Mouse (Mus musculus) macrophage (primary cell): ENCODE data around the gene Col6a6. TPM values are rescaled to one million over a fixed set of nuclear protein-coding genes. Genes with fewer than 3 reads are reported as not detected.

Experiments used
- H3K27ac ChIP-seq: fragments of 350-480 bp; formaldehyde crosslinking; 2 replicates; pipeline ENCODE4 v1.9.0; 2021
- H3K36me3 ChIP-seq: fragments of 350-480 bp; formaldehyde crosslinking; 2 replicates; pipeline ENCODE4 v1.9.0; 2021; ENCODE audit errors: inconsistent target
- H3K4me3 ChIP-seq: fragments of 350-480 bp; formaldehyde crosslinking; 2 replicates; pipeline ENCODE4 v1.9.0; 2021; ENCODE audit errors: inconsistent target
- H3K79me2 ChIP-seq: fragments of 350-480 bp; formaldehyde crosslinking; 2 replicates; pipeline ENCODE4 v1.9.0; 2021; ENCODE audit errors: inconsistent target
- WGBS: methylation state at CpG from one replicate; pipeline ENCODE4 v1.1.7; 2026; ENCODE audit warnings: inconsistent platforms; ENCODE audit not compliant: missing documents; 5-methylcytosine and 5-hydroxymethylcytosine counted together
- polyA plus RNA-seq: library from polyadenylated mRNA; stranded (reverse); fragments of 250-400 nt; gene quantifications from 3 replicates; pipeline ENCODE4 v1.2.4, GENCODE M21; 2018; ENCODE audit warnings: inconsistent platforms

Col6a6 gene
- polyA plus RNA-seq, 1 experiment from 2014 or later = not detected

DNA sequence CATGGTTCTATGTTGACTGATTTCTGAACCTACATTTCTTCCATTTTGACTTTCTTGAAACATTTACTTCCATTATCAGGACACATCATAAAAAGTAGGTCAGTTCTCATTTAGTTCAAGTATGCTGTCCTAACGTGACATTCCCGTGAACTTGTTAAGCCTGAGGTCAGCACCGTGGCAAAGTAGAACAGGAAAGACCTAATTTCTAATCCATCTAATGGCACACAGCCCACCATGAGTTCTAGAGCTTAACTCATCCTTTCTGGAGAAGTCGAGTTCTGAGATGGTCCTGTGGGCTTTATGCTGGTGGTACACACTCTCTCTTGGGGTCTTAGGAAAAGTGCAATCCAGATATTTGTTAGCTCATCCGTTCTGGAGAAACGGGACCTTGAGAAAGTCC is 49.2 kb downstream of the Col6a6 start:
- 83% methylated on average over 6 of the region's 6 CpGs for WGBS
- H3K27ac ChIP-seq = no peak overlapping the region
- no peaks in the 10 kb centered on the region for H3K36me3 ChIP-seq
- H3K4me3 ChIP-seq = no peak overlapping the region
- no peaks in the 10 kb centered on the region for H3K79me2 ChIP-seq

DNA sequence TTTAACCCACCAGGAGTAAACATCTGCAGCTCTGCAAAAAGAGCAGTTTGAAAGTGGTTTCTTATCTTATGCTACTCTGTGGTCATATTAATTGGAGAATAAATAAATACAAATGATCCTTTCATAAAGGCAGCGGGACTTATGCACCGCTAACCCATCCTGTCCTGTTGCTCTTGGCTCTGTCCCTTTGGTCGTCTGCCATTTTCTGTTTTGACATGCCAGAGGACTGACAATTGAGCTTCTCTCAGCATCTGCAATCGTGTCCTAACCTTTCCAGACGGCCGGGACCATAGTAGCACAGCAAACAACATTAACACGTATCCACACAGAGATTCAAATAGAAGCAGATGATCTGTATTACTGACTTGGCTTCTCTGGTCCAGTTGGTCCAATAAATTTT is 53.1 kb downstream of the Col6a6 start:
- Histone ChIP-seq H3K36me3 (no peaks in the 10 kb centered on the region), H3K4me3 (no peak overlapping the region), H3K27ac (no peak overlapping the region), H3K79me2 (no peaks in the 10 kb centered on the region)
- WGBS = 82% methylated on average over 7 of the region's 7 CpGs

DNA sequence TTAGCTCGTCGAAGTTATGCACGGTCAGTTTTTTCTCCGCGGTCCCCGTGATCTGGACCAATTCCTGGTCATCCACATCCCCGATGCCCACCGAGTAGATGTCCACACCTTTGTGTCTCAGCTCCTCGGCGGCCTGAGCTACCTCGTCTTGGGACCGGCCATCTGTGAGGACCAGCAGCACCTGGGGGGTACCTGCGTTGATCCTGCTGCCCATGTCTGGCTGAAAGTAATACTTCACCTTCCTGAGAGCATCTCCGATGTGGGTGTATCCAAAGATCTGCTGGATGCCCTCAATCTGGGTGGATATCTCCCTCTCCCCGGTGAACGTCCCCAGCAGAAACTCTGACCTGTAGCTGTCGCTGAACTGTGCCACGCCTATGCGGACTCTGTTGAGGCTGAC is 53.6 kb downstream of the Col6a6 start:
- no peak overlapping the region for H3K27ac ChIP-seq
- H3K4me3 ChIP-seq = no peak overlapping the region
- H3K79me2 ChIP-seq = no peaks in the 10 kb centered on the region
- no peaks in the 10 kb centered on the region for H3K36me3 ChIP-seq
- WGBS = 89% methylated on average over 19 of the region's 19 CpGs

DNA sequence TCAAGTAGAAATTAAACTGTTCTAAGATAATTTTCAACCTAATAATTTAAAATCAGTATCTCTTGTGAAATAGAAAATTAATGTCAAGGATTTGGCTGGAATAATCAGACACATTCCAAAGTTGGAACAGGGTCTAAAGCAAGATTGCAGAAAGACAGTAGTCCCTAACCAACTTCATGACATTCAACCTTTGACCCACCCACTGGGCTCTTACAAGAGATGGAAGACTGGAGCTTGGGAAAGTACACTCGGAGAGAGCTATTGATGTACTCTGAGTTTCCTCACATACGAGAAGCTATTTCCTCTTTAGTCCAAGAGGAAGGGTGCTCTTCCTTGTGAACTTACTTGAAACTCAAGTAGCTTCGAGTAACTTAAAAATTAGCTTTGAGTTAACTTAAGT is 56.6 kb downstream of the Col6a6 start:
- Histone ChIP-seq H3K79me2 (no peaks in the 10 kb centered on the region), H3K4me3 (no peak overlapping the region), H3K27ac (no peak overlapping the region), H3K36me3 (no peaks in the 10 kb centered on the region)
- 61% methylated on average over 3 of the region's 3 CpGs for WGBS

DNA sequence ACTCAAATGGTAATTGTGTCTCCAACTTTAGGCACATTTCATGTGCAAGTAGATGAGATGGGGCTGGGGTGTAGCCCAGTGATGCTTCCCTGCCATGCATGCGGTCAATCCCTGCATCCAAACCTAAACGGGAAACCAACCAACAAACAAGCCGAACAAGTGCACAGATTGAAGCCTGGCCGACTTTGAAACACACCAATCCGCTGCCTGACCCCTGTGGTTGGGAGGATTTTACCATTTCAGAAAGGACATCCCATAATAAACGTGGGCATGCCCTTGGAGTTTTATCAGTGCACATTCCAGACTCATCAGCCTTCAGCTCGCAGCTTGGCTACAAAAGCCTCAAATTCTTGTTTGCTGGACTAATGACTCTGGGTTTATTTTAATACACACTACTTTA is 57.3 kb downstream of the Col6a6 start:
- H3K4me3 ChIP-seq = no peak overlapping the region
- H3K79me2 ChIP-seq = no peaks in the 10 kb centered on the region
- H3K36me3 ChIP-seq = no peaks in the 10 kb centered on the region
- no peak overlapping the region for H3K27ac ChIP-seq
- WGBS = 86% methylated on average over 7 of the region's 7 CpGs

DNA sequence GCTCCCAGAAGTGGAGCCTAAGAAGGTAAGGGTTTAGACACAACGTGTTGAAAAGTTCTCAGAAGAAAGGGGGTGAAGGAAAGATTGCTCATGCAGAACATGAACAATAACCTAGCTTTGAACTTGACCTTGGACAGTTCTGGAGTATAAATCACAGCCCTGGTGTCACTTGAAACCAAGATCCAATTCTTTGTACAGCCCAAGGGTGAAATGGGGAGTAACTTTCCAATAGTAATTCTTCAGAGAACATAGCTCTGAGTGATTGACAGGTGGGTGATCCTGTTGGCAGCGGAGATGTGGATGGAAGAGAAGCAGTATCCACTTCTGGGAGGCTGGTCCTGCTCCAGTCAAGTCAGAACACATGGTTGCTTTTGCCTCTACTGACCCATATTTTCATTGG is 62.1 kb downstream of the Col6a6 start:
- no peak overlapping the region for H3K4me3 ChIP-seq
- H3K79me2 ChIP-seq = no peaks in the 10 kb centered on the region
- no peaks in the 10 kb centered on the region for H3K36me3 ChIP-seq
- 73% methylated on average over 2 of the region's 2 CpGs for WGBS
- H3K27ac ChIP-seq = no peak overlapping the region

DNA sequence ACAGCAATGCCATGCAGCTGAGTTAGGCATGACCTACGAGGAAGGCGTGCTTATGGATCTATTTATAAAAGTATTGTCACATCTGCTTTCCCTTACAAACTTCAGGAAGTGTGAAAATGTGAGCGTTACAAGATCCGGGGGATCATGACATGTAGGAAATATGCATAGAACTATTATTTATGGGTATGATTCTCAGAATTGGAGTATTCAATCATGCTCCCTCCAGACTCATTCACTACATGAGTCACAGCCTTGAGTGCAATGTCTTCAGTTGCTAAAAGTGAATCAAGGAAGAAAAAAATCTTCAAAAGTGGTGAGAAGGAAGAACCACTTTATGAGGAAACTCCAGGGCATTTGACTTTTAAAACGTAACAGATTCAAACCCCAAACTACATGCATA is 63.3 kb downstream of the Col6a6 start:
- Histone ChIP-seq H3K4me3 (no peak overlapping the region), H3K79me2 (no peaks in the 10 kb centered on the region), H3K36me3 (no peaks in the 10 kb centered on the region), H3K27ac (no peak overlapping the region)
- 6% methylated on average over 5 of the region's 5 CpGs for WGBS

DNA sequence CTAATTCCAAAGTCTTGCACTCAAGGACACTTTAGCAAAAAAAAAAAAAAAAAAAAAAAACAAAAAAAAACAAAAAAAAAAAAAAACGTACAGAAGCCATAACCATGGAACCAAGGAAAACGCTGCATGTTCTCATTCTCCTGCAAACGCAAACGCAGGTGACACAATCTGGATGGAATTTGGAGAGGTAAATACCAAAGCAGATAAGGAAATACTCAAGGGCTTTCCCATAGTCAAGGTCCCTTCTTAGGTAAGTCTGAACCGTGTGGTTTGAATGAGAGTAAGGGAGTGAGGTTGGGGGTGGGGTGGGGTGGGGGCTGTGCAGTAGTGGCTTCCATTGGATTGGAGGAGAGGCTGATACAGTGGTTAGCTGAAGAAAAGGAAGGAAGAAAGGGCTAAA is 63.8 kb downstream of the Col6a6 start:
- no peaks in the 10 kb centered on the region for H3K79me2 ChIP-seq
- H3K27ac ChIP-seq = no peak overlapping the region
- 49% methylated on average over 4 of the region's 5 CpGs for WGBS

DNA sequence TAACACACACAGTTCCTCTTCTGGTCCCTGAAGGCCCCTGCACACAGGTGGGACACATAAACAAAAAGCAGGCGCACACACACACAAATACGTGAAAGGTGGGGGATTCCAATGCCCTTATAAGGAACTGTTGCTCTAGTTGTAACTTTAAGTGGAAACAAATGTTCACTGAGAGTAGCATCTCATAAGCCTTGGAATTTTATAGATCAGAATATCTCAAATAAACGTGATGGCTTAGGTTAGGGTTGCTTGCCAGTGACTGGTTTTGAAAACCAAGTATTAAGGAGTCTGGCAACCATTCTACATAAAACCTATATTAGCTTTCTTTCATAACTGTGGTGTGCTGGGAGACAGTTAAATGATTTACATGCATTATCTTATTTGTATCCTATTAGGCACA is 64.3 kb downstream of the Col6a6 start:
- H3K27ac ChIP-seq = no peak overlapping the region
- H3K36me3 ChIP-seq = no peaks in the 10 kb centered on the region
- no peak overlapping the region for H3K4me3 ChIP-seq
- H3K79me2 ChIP-seq = no peaks in the 10 kb centered on the region
- 100% methylated on average over 3 of the region's 3 CpGs for WGBS

More for the DNA sequence above, 63.8 kb downstream of the Col6a6 start:
- no peaks in the 10 kb centered on the region for H3K36me3 ChIP-seq
- no peak overlapping the region for H3K4me3 ChIP-seq

DNA sequence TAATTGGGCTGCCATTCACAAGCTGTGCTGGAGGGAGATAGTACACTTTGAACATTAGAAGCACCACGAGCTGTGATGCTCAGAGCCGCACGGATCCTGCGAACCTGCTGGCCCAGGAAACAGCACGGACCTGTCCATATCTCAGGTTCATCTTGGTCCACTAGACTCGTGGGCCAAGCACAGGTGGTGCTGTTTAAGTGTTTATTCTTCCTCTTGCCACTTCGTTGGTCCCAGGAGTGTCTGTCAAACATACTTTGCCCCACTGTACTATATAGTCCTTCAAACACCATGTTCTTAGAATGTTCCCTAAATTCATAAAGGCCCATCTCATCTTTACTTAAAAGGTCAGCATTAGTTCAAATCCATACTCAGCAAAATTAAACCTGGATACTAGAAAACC is 65.7 kb downstream of the Col6a6 start:
- WGBS = 79% methylated on average over 7 of the region's 7 CpGs
- H3K79me2 ChIP-seq = no peaks in the 10 kb centered on the region
- H3K27ac ChIP-seq = no peak overlapping the region
- H3K4me3 ChIP-seq = no peak overlapping the region
- H3K36me3 ChIP-seq = no peaks in the 10 kb centered on the region

DNA sequence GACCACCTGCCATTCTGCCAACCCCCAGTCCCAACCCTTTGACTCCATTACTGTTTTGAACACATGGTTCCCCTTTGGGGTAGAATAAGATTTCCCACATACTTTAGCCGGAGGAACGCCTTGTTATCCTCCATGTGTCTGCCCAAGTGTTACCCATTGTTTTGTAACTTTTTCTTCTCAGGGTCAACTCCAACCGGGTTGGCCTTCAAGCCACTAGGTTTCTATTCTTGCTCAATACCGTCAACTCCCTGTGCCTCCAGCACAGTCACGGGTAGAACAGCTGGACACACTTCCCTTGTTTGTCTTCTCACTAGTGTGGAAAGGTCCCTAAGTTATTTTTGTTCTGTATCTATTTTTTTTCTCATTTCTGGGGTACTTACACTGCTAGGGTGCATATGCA is 69.1 kb downstream of the Col6a6 start:
- H3K36me3 ChIP-seq = no peaks in the 10 kb centered on the region
- 75% methylated on average over 5 of the region's 5 CpGs for WGBS
- no peaks in the 10 kb centered on the region for H3K79me2 ChIP-seq
- H3K4me3 ChIP-seq = no peak overlapping the region
- H3K27ac ChIP-seq = no peak overlapping the region

DNA sequence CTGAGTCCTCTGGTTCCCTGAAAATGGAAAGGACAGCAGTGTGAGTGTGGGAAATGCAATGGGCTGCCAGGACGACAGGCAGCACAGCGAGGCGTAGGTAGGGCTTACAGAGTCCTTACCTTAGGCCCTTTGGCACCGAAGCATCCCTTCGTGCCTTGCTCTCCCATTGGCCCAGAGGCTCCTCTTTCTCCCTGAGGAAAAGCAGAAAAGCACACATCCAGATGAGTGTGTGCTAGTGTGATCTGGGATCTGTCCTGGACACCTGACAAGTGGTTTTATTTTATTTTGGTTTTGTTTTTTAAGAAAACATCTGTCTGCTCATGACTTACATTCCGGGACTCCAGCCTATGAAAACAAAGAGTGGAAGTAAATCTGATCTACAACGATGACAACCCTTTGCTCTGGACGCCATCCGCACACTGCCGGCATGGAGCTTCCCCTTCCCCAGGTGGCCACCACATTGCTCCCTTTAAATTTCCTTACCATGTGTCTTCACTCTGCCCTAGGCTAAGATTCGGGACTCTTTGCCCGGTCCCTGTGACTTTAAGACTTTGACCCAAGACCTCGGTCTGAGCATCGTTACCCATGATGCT is 69.7 kb downstream of the Col6a6 start:
- no peaks in the 10 kb centered on the region for H3K79me2 ChIP-seq
- H3K27ac ChIP-seq = no peak overlapping the region
- no peaks in the 10 kb centered on the region for H3K36me3 ChIP-seq
- no peak overlapping the region for H3K4me3 ChIP-seq
- 97% methylated on average over 14 of the region's 14 CpGs for WGBS

DNA sequence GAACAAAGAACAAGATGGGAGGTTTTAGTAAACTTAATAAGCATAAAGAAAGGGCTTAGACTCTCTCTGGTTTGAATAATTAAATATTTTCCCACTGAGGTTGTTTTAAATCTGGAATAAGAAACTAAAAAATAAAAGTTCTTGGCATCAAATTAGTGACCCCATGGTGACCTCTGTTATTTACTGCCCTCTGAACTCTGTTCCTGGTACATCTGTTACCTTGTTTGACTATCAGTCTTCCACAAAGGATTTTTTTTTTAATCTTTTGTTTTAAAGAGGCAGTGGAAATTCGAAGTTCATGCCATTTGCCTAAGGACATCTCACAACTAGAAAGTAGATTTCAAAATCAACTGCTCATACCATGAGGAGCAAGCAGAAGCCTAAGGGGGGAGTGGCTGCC is 73.7 kb downstream of the Col6a6 start:
- H3K79me2 ChIP-seq = no peaks in the 10 kb centered on the region
- 50% methylated on average over 1 of the region's 1 CpGs for WGBS
- no peak overlapping the region for H3K27ac ChIP-seq
- H3K36me3 ChIP-seq = no peaks in the 10 kb centered on the region
- no peak overlapping the region for H3K4me3 ChIP-seq

DNA sequence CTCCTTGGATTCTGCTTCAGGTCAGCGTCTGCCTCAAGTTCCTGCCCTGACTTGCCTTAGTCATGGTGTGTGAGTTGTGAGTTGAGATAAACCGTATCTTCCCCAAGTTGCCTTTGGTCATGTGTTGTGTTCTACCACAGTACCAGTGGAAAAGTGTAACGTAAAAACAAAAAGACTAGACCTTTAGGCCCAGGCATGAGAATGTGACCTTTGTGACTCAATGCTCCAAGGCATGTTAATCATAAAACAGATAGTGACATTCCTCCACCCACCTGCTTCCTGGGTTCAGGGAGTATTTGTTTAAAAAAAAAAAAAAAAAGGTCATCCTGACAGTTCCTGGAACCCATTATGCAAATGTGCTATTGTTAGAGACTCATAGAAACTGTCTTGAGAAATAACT is 82.1 kb downstream of the Col6a6 start:
- Histone ChIP-seq H3K79me2 (no peaks in the 10 kb centered on the region), H3K4me3 (no peak overlapping the region), H3K36me3 (no peaks in the 10 kb centered on the region), H3K27ac (no peak overlapping the region)
- WGBS = 92% methylated on average over 3 of the region's 3 CpGs

DNA sequence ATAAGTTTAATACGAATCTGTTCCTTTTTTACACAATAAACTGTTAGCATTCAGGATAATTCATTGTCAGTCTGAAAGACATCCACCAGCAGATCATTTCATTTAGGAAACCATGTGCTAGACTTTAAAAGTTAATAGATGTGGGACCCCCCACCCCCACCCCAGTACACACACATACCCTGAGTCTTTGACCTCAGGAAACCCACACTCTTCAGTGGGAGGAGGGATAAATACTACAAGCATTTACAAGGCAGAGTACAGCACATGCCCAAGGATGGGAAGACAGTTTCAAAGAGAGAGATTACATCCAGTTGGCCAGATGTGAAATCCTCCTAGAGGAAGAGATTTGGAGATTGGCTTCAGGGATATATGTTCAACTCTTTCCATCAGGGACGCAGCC is 87.5 kb downstream of the Col6a6 start:
- H3K79me2 ChIP-seq = no peaks in the 10 kb centered on the region
- H3K4me3 ChIP-seq = no peak overlapping the region
- H3K36me3 ChIP-seq = no peaks in the 10 kb centered on the region
- 97% methylated on average over 2 of the region's 2 CpGs for WGBS
- no peak overlapping the region for H3K27ac ChIP-seq

DNA sequence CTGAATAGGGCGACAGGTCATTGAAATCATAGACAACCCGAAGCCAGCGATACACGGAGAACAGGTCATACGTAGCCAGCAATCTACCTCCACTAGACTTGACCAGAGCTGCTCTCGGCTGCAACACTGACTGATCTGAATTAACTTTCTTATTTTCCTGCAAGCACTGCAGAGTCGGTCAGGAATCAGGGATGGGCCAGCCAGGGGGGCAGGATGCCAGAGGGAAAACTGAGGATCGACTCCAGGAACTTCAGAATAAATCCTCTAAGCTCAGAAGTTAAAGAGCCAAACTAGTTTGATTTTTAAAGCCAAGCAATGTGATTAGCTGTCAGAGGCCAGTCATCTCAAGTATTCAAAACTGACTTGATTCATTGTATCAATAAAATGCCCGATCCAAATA is 88.5 kb downstream of the Col6a6 start:
- Histone ChIP-seq H3K27ac (no peak overlapping the region), H3K36me3 (no peaks in the 10 kb centered on the region), H3K79me2 (no peaks in the 10 kb centered on the region), H3K4me3 (no peak overlapping the region)
- 92% methylated on average over 9 of the region's 9 CpGs for WGBS
